Mouse (Mus musculus): ENCODE data around the gene E130114P18Rik. TPM values are rescaled to one million over a fixed set of nuclear protein-coding genes. Genes with fewer than 3 reads are reported as not detected.

E130114P18Rik gene
- polyA plus RNA-seq (2015; fragmentation: Nextera tagmentation; extraction: Ambion mirVana), result 0.79 and 0.85 TPM in 2 replicates

DNA sequence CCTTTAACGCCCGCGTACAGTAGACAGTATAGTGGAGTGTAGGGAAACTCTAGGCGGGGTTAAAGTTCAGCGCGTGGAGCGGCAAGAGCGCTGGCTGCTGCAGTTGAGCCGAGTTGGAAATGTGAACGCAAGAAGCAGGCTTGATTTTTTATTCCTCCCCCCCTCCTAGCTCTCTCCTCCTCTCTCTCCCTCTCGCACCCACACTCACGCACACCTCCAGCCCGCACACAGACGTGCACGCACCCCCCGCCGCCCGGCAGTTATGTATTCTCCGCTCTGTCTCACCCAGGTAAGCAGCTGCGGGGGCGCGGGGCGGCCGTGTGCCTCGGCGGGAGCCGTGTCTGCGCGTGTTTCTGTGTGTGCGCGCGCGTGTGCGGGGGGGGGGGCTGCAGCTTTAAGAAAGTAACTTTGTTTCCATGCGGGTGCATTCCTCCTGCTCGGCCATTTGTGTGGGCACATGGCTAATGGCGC lies at the start of gene E130114P18Rik:
Gene E130114P18Rik, minus strand, starts transcription at position 373 of the 471 bp plus-strand sequence.
- Histone ChIP-seq H3K4me3 (ENCODE audit: low read length) (peak within 1 kb of the TSS; percentile 90), H3K4me1 (replicated peaks; ENCODE audit: control insufficient read depth, insufficient read depth, low read length) (peaks cover 22% of the 10 kb centered on the region), H3K27ac (ENCODE audit: low read length) (peak within 1 kb of the TSS; percentile 95), H3K4me2 (ENCODE audit: low read depth, low read length) (peak within 1 kb of the TSS; percentile 67), H3K27me3 (ENCODE audit: control insufficient read depth, insufficient read depth, low read depth, low read length) (no peaks in the 10 kb centered on the region), H3K36me3 (ENCODE audit: control insufficient read depth, insufficient read depth, low read length) (no peaks in the 10 kb centered on the region), H3K9ac (ENCODE audit: low read length) (peak within 1 kb of the TSS; percentile 99), H3K9me3 (ENCODE audit: control insufficient read depth, low read length) (no peaks in the 10 kb centered on the region)
- WGBS, result 0% methylated on average over 36 of the region's 37 CpGs
- ATAC-seq (ENCODE audit: low read depth), result peak; percentile 63

DNA sequence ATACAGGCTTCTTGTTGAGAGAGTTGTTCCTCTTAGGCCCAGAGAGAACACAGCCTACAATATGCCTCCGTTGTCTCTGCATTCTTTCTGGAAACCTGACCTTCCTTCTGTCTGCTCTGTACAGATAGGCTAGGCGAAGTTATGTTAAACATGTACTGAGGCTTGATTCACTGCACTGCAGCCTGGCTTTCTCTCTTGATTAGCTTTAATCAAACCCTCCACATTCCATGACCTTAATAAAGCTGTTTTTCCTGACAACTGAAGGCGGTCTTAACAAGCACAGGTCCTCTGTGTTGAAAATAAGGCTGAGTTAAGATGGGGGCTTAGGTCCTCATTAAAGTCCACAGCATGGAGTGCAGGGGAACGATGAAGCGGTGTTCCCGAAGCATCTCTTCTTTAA lies 49.2 kb upstream of the E130114P18Rik start:
- H3K9me3 ChIP-seq (ENCODE audit: control insufficient read depth, low read length), result peaks cover 3% of the 10 kb centered on the region; the same call in 1 of the 2 replicates
- H3K27me3 ChIP-seq (ENCODE audit: control insufficient read depth, insufficient read depth, low read depth, low read length), result no peaks in the 10 kb centered on the region
- H3K9ac ChIP-seq (ENCODE audit: low read length), result no peak overlapping the region
- H3K4me3 ChIP-seq (ENCODE audit: low read length), result no peak overlapping the region
- no peak overlapping the region for H3K27ac ChIP-seq (ENCODE audit: low read length)
- H3K4me1 ChIP-seq (replicated peaks; ENCODE audit: control insufficient read depth, insufficient read depth, low read length), result peaks cover 16% of the 10 kb centered on the region
- 72% methylated on average over 6 of the region's 6 CpGs for WGBS
- no peak overlapping the region for H3K4me2 ChIP-seq (ENCODE audit: low read depth, low read length)
- H3K36me3 ChIP-seq (ENCODE audit: control insufficient read depth, insufficient read depth, low read length), result no peaks in the 10 kb centered on the region
- ATAC-seq (ENCODE audit: low read depth), result no peak

DNA sequence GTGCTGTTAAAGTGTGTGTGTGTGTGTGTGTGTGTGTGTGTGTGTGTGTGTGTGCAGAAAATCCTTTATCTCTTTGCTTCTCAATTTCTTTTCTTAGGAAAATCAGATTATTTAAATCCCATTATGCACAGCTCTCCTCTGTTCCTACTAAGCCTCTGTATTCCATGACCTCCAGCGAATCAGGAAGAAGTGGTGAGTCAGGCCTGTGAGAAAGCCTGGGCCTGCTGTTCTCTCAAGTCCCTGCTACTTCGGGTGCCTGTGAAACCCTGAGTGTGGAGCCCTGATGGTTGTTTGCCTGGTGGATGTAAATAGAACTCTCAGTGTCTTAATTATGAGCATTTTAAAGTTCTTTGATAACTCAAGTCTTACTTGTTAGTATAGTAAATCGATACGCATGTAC lies 48.0 kb upstream of the E130114P18Rik start:
- Histone ChIP-seq H3K4me3 (ENCODE audit: low read length) (no peak overlapping the region), H3K27me3 (ENCODE audit: control insufficient read depth, insufficient read depth, low read depth, low read length) (no peaks in the 10 kb centered on the region), H3K9ac (ENCODE audit: low read length) (no peak overlapping the region), H3K9me3 (ENCODE audit: control insufficient read depth, low read length) (no peaks in the 10 kb centered on the region), H3K27ac (ENCODE audit: low read length) (no peak overlapping the region), H3K4me1 (replicated peaks; ENCODE audit: control insufficient read depth, insufficient read depth, low read length) (peaks cover 16% of the 10 kb centered on the region), H3K4me2 (ENCODE audit: low read depth, low read length) (no peak overlapping the region), H3K36me3 (ENCODE audit: control insufficient read depth, insufficient read depth, low read length) (no peaks in the 10 kb centered on the region)
- 80% methylated on average over 4 of the region's 4 CpGs for WGBS
- ATAC-seq (ENCODE audit: low read depth), result no peak

DNA sequence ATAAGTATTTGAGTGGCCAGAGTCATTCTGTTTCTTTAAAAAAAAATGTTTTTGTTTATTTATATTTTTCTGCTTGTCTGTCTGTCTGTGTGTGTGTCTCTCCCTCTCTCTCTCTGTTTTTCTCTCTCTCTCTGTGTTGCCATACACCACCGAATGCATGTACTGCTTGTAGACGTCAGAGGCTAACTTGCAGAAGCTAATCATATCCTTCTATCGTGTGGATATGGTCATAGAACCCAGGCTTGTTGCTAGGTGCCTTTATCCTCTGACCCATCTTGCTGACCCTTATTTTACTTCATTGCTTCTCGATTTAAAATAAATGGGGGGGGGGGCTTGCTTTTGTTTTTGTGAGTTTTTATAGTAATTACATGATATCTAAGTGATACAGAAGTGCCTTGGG lies 47.6 kb upstream of the E130114P18Rik start:
- Histone ChIP-seq H3K4me2 (ENCODE audit: low read depth, low read length) (no peak overlapping the region), H3K27me3 (ENCODE audit: control insufficient read depth, insufficient read depth, low read depth, low read length) (no peaks in the 10 kb centered on the region), H3K4me1 (replicated peaks; ENCODE audit: control insufficient read depth, insufficient read depth, low read length) (peaks cover 17% of the 10 kb centered on the region), H3K9ac (ENCODE audit: low read length) (no peak overlapping the region), H3K27ac (ENCODE audit: low read length) (no peak overlapping the region), H3K36me3 (ENCODE audit: control insufficient read depth, insufficient read depth, low read length) (no peaks in the 10 kb centered on the region), H3K4me3 (ENCODE audit: low read length) (no peak overlapping the region), H3K9me3 (ENCODE audit: control insufficient read depth, low read length) (no peaks in the 10 kb centered on the region)
- WGBS, result 76% methylated on average over 4 of the region's 4 CpGs
- no peak for ATAC-seq (ENCODE audit: low read depth)

DNA sequence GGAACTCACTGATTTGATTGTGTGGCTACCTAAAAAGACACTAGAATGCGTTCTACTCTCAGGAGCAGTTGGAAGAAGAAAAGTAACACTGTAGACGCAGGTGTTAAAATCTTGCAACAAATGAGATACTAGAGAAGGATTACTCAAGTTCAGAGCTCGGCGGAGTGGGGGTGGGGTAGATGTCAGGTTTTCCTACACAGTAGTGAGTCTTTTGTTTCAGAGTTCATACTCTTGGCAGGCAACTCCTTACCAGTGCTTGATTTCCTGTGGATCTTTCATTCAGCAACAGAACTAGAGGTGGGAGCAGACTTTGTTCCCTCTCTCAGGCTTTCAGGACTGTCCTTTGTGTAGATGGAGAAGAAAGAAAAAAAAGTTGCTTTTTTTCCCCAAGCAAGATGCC lies 46.6 kb upstream of the E130114P18Rik start:
- Histone ChIP-seq H3K27ac (ENCODE audit: low read length) (0 out of 2 replicates have a peak overlapping the region, but pooled peaks have one; percentile 14), H3K4me2 (ENCODE audit: low read depth, low read length) (no peak overlapping the region), H3K9ac (ENCODE audit: low read length) (no peak overlapping the region), H3K36me3 (ENCODE audit: control insufficient read depth, insufficient read depth, low read length) (no peaks in the 10 kb centered on the region), H3K4me3 (ENCODE audit: low read length) (no peak overlapping the region), H3K27me3 (ENCODE audit: control insufficient read depth, insufficient read depth, low read depth, low read length) (no peaks in the 10 kb centered on the region), H3K9me3 (ENCODE audit: control insufficient read depth, low read length) (no peaks in the 10 kb centered on the region), H3K4me1 (replicated peaks; ENCODE audit: control insufficient read depth, insufficient read depth, low read length) (peaks cover 14% of the 10 kb centered on the region)
- WGBS, result 51% methylated on average over 4 of the region's 4 CpGs
- 0 out of 2 replicates have a peak, but pooled peaks have one; percentile 34 for ATAC-seq (ENCODE audit: low read depth)

DNA sequence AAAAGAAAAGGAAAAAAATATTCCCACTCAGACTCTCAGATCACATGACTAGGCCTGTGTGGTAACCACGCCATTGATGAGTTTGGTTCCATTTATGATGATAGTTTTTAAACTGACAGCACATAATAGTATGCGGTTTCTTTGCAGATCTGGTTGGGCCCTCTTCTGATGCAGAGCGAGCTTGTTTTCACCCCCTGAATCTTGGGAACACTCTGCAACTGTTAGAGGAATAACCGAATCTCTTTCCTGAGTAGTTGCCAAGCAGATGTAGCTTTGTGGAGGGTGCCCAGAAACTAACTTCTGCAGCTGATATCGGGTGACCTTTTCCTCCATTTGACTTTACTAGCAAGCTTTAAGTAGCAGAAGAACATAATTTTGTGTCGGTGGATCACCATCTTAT lies 45.6 kb upstream of the E130114P18Rik start:
- H3K9me3 ChIP-seq (ENCODE audit: control insufficient read depth, low read length), result no peaks in the 10 kb centered on the region
- H3K27ac ChIP-seq (ENCODE audit: low read length), result no peak overlapping the region
- 83% methylated on average over 6 of the region's 6 CpGs for WGBS

DNA sequence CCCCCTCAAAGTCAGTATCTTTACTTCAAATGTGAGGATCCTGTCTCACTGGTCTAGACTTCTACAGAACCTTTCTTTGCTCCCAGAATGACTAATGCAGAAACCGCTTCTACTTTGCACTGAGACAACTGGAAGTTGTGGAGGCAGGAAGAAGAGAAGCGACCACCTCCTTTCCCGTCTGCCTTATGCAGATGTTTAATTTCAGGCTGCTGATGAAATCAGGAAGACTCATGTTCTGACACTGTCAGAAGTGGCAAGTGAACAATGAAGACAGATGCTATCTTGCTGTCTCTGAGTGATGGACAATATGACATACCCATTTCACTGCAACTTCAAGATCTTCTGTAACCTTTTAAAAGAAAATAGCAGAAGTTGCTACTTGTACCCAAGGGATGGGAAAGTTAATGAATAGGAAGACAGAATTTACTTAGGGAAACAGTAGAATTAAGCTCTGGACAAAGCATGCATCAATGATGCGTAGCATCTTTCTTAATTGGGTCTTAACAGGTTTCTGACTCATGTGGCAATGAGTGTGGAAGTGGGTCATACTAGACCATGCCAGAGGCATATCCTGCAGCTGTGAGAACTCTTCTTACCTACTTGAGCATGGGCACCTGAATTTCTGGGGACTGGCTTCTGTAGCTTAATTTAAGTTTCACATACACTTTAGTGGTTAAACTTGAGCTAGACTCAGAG lies 43.8 kb upstream of the E130114P18Rik start:
- H3K4me2 ChIP-seq (ENCODE audit: low read depth, low read length), result no peak overlapping the region
- no peaks in the 10 kb centered on the region for H3K27me3 ChIP-seq (ENCODE audit: control insufficient read depth, insufficient read depth, low read depth, low read length)
- 80% methylated on average over 4 of the region's 4 CpGs for WGBS
- no peak overlapping the region for H3K27ac ChIP-seq (ENCODE audit: low read length)
- no peak overlapping the region for H3K4me3 ChIP-seq (ENCODE audit: low read length)
- no peak for ATAC-seq (ENCODE audit: low read depth)
- H3K9me3 ChIP-seq (ENCODE audit: control insufficient read depth, low read length), result no peaks in the 10 kb centered on the region
- peaks cover 13% of the 10 kb centered on the region for H3K4me1 ChIP-seq (replicated peaks; ENCODE audit: control insufficient read depth, insufficient read depth, low read length)
- no peak overlapping the region for H3K9ac ChIP-seq (ENCODE audit: low read length)
- H3K36me3 ChIP-seq (ENCODE audit: control insufficient read depth, insufficient read depth, low read length), result no peaks in the 10 kb centered on the region

More for the DNA sequence above, 45.6 kb upstream of the E130114P18Rik start:
- Histone ChIP-seq H3K4me1 (replicated peaks; ENCODE audit: control insufficient read depth, insufficient read depth, low read length) (peaks cover 13% of the 10 kb centered on the region), H3K4me2 (ENCODE audit: low read depth, low read length) (no peak overlapping the region), H3K27me3 (ENCODE audit: control insufficient read depth, insufficient read depth, low read depth, low read length) (no peaks in the 10 kb centered on the region), H3K4me3 (ENCODE audit: low read length) (no peak overlapping the region), H3K9ac (ENCODE audit: low read length) (no peak overlapping the region), H3K36me3 (ENCODE audit: control insufficient read depth, insufficient read depth, low read length) (no peaks in the 10 kb centered on the region)
- ATAC-seq (ENCODE audit: low read depth), result no peak

DNA sequence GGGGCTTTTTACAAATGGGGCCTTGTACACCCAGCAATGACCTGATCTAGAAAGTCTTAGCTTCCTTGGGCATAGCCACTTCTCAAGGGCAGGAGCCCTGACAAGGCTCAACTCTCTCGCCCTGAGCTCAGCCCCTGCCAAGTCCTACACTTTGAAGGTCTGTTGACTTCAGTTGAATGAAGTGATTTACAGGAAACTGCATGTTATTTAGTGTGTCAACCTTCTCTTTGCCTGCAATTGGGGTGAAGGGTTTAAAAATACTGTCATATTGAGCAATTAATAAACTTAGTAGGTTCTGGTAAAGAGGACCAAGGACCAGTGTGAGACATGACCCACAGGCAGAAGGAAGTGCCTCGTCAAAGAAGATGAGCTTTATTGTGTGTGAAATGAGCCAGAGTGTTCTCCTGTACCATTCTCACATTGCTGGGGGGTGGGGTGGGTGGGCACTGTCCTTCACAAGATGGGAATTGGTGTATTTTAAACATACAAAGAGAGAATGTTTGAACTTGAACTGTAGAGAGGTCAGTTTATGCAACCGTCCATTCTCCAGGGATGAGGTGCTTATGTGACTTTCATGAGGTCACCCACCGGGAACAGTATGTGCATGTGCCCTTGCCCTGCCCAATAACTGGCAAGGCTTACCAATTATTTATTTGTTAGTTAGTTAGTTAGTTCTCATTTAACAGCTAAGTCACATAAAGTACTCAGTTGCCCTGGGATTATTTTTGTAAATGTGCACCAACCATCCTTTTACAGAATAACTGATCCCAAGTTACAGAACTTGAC lies 42.8 kb upstream of the E130114P18Rik start:
- no peak overlapping the region for H3K4me3 ChIP-seq (ENCODE audit: low read length)
- no peak overlapping the region for H3K9ac ChIP-seq (ENCODE audit: low read length)
- H3K36me3 ChIP-seq (ENCODE audit: control insufficient read depth, insufficient read depth, low read length), result no peaks in the 10 kb centered on the region
- ATAC-seq (ENCODE audit: low read depth), result no peak
- no peak overlapping the region for H3K27ac ChIP-seq (ENCODE audit: low read length)
- no peaks in the 10 kb centered on the region for H3K9me3 ChIP-seq (ENCODE audit: control insufficient read depth, low read length)
- H3K4me1 ChIP-seq (replicated peaks; ENCODE audit: control insufficient read depth, insufficient read depth, low read length), result peaks cover 19% of the 10 kb centered on the region
- H3K4me2 ChIP-seq (ENCODE audit: low read depth, low read length), result no peak overlapping the region
- H3K27me3 ChIP-seq (ENCODE audit: control insufficient read depth, insufficient read depth, low read depth, low read length), result no peaks in the 10 kb centered on the region
- WGBS, result 56% methylated on average over 4 of the region's 4 CpGs

DNA sequence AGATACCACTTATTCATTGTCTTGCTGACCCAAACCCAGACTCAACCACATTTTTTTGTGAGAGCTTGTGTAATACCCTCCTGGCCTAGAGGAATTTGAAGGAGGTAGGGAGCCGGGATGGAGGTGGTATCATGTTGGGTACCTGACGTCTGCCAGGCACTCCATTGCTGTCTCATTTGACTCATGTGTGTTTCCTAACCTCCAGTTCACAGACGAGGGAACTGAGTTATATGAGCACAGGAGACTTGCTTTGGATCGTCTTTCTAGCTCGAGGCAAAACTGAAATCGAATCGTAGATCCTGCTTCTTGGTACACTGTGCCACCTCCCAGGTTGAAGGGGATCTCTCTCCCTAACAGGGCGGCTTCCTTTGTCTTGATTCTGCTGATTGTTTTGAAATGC lies 41.2 kb upstream of the E130114P18Rik start:
- no peak overlapping the region for H3K9ac ChIP-seq (ENCODE audit: low read length)
- no peaks in the 10 kb centered on the region for H3K27me3 ChIP-seq (ENCODE audit: control insufficient read depth, insufficient read depth, low read depth, low read length)
- no peak overlapping the region for H3K4me2 ChIP-seq (ENCODE audit: low read depth, low read length)
- no peak overlapping the region for H3K4me3 ChIP-seq (ENCODE audit: low read length)
- H3K9me3 ChIP-seq (ENCODE audit: control insufficient read depth, low read length), result no peaks in the 10 kb centered on the region
- 87% methylated on average over 8 of the region's 8 CpGs for WGBS
- ATAC-seq (ENCODE audit: low read depth), result no peak
- peaks cover 14% of the 10 kb centered on the region for H3K4me1 ChIP-seq (replicated peaks; ENCODE audit: control insufficient read depth, insufficient read depth, low read length)
- no peaks in the 10 kb centered on the region for H3K36me3 ChIP-seq (ENCODE audit: control insufficient read depth, insufficient read depth, low read length)
- H3K27ac ChIP-seq (ENCODE audit: low read length), result no peak overlapping the region
